Mouse (Mus musculus) NIH3T3 (cell line): Measurements from ENCODE around the gene Efna3.

Experiments
- DNase-seq: peaks from one replicate; pipeline ENCODE4 v3.0.0-alpha.2; 2012; ENCODE audit warnings: low read depth

The Efna3 gene

DNA sequence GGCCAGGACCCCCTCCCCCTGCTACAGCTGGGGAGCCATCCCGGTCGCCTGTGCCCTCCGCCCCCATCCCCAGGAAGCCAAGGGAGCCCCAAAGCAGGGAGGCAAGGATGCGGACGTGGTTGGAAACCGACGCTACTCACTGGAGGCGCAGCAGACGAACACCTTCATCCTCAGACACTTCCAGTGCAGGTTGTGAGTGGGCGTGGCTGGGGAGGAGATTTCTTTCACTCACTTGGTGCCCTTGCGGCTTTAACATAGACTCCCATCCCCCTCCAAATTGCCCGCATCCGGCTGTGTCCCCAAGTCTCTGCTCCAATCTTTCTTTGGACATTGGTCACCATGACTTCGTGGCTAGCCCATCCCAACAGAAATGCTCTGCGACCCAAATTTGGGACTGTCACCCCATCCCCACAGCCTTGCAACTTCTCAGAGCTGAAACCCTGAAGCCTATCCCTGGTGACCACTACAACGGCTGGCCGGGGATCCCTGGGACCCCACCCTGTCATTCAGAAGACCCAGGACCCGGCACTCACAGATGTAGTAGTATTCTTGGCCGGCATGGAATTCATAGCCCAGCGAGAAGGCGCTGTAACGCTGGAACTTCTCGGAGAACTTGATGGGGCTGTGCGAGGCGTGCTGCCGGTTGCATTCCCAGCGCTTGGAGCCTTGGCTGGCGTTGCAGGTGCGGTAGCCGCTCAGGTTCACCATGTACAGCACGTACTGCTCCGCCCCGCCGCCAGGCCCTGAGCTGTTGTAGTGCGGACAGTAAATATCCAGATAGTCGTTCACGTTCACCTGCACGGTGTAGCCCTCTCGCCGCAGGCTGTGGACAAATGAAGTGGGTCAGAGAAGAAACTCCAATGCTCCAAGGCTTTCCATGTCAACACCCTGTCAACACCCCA is 6.6 kb downstream of the Efna3 start:
- no peak for DNase-seq

DNA sequence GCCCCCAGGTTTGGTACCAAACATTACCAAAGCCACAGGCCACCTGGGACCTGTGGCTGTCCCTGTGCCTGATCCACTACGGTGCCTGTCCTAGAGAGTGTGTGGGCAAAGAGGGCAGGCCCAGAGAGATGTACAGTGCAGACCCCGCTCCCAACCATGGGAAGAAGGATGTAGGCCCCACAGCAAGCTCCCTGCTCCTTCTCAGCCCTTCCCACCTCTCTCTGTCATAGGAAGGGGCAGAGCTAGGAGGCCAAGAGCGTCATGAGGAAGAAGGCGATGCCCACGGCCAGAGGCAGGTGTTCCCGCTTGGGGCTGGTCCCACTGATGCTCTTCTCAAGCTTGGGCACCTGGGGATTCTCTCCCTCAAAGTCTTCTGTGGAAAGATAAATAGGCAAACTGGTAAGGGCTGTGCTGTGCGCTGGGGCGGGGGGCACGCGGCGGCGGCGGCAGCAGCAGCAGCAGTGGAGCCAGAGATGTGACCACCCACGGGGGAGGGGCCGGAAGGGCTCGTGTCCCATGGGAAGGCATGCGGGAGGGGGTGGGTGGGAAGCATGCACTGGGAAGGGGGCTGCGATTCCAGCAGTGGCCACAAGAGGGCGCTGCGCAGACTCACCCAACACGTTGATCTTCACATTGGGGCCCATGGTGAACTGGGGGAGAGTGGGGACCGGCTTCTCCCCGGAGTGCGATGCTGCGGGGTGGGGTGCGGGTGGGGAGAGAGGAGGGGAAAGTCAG is 7.4 kb downstream of the Efna3 start:
- peak; percentile 91 for DNase-seq

DNA sequence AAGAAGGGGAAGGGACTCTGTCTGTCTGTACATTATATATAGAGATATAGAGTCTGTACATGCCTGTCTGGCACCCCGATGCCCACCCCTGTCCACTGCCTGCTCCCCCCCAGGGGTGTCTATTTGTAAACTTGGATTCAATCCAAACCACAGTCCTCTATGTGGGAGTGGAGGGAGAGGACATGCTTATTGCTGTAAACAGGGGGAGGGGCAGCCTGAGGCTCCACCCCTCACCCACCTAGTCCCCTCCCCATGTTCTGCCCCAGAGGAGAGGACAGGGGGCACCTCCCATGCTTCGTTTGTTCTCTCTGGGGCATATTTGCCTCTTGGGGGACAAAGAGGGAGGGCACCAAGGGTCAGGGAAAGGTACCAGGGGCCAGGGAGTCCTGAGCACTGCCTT is 8.0 kb downstream of the Efna3 start:
- DNase-seq: peak; percentile 28

- DNase-seq: no peak
Measured at GRCm38 (mm10) chr3:89314340-89314739, 8.4 kb downstream of the Efna3 start.

- peak; percentile 91 for DNase-seq
Measured at GRCm38 (mm10) chr3:89308089-89308488, 14.7 kb downstream of the Efna3 start.

DNA sequence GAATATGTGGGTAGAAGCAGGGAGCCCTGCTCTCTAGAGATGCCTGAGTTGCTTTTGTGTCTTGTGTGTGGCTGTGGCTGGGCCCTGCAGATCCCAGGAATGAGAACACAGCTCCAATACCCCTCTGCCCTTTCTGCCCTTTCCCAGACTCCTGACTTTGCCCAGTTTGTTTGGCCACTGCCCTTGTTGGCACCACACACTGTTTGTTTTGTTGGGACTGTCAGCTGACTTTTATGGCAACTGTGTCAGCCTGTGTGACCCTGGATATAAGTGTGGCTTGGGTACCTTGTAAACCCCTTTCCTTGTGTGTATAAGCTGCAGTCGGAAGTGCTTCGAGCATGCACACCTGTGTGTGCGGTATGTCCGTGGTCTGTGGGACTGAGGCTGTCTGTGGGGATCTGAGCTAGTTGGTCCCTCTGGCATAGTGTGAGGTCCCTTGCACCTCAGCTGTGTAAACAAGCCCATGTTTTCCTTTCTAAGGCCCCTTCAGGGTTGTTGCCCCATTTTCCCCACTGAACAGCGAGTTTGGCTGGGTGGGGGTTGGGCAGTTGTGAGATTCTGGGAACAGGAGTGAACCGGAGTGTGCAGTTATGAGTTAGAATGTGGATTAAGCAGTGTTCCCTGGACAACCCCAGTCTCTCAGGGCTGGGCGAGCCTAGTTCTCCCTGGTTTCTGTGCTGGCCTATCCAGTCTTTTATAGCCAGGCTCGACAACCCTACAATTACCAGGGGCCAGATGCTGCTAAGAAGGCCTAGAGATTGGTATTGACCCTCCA is 17.0 kb downstream of the Efna3 start:
- no peak for DNase-seq

GRCm38 (mm10) chr3:89305105-89305504 is 17.7 kb downstream of the Efna3 start:
- no peak for DNase-seq

GRCm38 (mm10) chr3:89304440-89304839 is 18.3 kb downstream of the Efna3 start:
- DNase-seq: no peak

DNA sequence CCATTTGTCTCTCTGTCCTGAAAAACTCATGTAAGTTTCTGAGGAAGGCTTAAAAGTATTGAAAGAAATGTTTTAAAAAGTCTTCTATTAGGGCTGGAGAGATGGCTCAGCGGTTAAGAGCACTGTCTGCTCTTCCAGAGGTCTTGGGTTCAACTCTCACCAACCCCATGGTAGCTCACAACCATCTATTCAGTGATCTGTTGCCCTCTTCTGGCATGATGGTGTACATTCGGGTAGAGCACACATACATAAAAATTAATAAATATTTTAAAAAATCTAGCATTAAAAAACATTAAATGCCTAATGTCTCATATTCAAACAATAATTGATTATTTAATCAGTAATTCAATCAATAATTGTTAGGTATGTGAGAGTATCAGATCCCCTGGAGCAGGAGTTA is 22.3 kb downstream of the Efna3 start:
- DNase-seq: peak; percentile 36

DNA sequence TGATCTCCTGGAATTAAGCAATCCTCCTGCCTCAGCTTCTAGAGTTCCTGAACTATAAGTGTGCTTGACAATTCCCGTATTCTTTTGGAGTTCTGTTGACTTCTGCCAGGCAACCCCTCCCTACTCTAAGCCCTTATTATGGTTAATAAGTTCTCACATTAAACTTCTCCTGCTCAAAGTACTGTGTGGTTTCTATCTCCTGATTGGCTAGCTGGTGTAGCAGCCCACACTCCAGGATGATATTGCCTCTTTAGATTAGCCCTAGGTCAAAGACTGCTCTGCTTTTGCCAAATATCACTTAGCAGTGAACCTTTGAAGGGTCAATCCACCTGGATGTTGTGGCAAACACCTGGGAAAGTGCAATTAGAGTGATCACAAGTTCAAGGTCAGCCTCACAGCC is 22.7 kb downstream of the Efna3 start:
- DNase-seq: no peak

GRCm38 (mm10) chr3:89299499-89299898 is 23.3 kb downstream of the Efna3 start:
- DNase-seq: peak; percentile 43

DNA sequence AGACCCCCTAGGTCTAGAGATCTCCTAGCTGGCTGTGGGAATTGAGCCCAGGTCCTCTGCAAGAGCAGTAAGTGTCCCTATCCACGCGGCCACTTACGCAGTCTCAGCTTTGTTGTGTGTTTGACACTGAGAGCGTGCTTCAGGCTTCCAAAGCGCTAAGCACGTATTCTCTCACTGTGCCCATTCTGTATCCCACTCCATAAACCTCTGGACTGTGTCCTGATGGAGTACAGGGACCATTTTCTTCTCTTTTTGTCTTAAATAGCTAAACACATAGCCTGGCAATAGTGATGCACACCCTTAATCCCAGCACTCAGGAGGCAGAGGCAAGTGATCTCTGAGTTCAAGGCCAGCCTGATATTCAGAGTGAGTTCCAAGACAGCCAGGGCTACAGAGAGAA is 23.9 kb downstream of the Efna3 start:
- DNase-seq: no peak

- peak; percentile 53 for DNase-seq
Measured at GRCm38 (mm10) chr3:89296761-89297396, 25.9 kb downstream of the Efna3 start.

GRCm38 (mm10) chr3:89295685-89296230 is 27.0 kb downstream of the Efna3 start:
- no peak for DNase-seq

DNA sequence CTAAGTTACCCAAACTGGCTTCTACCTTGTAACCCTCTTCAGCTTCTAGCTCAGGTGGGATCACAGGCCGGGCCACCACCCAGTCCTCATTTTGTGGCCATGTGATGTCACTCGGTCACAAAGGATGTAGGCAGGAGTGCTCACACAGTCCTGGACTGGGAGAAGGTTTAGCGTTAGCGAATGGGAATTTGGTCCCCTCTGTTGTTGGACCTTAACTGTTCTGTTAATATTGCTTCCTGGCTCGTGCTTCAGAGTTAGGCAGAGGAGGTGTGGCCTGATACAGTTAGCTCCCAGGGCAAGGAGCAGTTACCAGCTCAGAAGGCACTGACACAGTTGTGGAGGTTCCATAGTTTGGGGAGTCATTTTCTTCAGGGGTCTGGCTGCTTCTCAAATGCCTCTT is 28.6 kb downstream of the Efna3 start:
- DNase-seq: no peak

GRCm38 (mm10) chr3:89293247-89293918 is 29.4 kb downstream of the Efna3 start:
- no peak for DNase-seq

- no peak for DNase-seq
Measured at GRCm38 (mm10) chr3:89292303-89292702, 30.5 kb downstream of the Efna3 start.

DNA sequence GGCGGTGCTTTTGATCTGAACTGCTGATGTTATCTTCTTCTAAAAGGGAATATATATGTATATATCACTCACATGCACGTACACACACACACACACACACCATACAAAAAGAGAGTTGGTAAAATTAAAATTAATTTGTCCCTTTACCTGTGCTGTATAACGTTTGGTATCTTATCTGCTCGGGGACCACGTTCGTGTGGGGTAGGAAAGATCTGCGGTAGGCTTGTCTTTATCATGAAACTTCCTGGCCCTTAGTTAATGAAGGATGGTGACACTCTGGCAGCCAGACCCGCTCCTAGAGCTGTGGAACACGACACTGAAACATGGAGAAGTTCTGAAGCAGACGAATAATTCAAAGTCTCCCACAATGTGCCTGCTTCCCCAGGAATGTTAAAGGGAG is 30.9 kb downstream of the Efna3 start:
- no peak for DNase-seq

DNA sequence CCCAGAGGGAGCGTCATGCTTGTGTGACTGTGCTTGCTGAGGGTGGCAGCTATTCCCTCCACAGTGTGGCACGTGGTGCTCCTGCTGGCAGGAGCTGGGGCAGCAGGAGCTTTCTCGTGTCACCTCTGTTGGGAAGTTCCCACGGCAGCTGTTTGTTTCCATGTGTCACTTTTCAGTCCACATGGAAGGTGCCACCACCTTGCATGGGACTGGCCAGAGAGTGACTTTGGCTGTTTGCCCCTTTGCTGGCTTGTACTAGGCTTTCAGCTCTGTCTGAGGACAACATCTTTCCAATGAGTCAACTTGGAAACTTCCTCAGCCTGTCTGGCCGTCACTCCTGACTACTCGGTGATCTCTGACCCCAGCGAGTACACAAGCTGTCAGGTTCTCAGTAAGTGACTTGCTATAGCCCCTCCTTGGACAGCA is 34.2 kb downstream of the Efna3 start:
- peak; percentile 40 for DNase-seq

- no peak for DNase-seq
Measured at GRCm38 (mm10) chr3:89287286-89287685, 35.5 kb downstream of the Efna3 start.

DNA sequence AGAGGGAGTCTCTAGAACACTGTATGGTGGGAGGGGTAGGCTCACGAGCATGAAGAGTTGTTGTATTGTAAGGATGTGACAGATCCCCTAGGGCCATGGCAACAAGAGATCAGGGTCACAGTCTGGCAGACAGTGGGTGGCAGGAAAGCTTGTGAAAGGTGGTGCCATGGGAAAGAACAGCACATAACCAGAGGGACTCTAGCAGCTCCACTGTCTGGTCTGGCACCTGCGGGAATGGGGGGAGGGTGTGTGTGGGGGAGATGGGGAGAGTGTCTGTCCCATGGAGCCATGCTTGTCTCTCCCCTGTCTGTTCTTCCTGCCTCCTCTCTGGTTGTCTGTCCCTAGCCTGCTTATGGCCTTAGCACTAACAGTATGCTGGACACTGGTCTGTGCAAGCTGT is 37.2 kb downstream of the Efna3 start:
- no peak for DNase-seq
